Mouse (Mus musculus) frontal cortex, adult 2 months (tissue): ENCODE data around the gene Ldlrad3. TPM values are rescaled to one million over a fixed set of nuclear protein-coding genes. Genes with fewer than 3 reads are reported as not detected.

Experiments used
- DNase-seq, 2 experiments: peaks; one replicate each; pipeline ENCODE4 v3.0.0; 2022; ENCODE audit warnings: low spot score in 1 of 2; ENCODE audit errors: extremely low spot score in 1 of 2
- polyA plus RNA-seq: library from polyadenylated mRNA; depleted of rRNA; stranded (reverse); fragments of >200 nt; gene quantifications from 2 replicates; pipeline ENCODE4 v1.2.3, GENCODE M21; 2012

The Ldlrad3 gene
- polyA plus RNA-seq, 1 experiment, result 12.1 TPM

DNA sequence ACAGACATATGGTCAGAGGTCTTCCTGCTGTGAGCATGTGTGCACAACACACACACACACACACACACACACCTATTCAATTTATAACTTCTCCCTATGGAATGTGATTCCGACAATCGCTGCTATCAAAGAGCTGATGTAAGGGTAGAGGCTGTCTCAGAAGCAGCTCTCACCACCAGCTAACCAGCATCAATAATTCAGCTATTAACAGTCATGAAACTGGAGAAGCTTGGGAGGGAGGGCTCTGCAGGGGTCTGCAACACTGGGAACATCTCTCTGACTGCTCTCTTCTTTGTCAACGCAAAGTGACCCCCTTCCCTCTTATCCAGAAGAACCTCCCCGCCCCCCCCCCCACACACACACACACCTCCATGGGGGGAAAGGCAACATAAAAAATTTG lies 38.6 kb downstream of the Ldlrad3 start:
- no peak for DNase-seq

DNA sequence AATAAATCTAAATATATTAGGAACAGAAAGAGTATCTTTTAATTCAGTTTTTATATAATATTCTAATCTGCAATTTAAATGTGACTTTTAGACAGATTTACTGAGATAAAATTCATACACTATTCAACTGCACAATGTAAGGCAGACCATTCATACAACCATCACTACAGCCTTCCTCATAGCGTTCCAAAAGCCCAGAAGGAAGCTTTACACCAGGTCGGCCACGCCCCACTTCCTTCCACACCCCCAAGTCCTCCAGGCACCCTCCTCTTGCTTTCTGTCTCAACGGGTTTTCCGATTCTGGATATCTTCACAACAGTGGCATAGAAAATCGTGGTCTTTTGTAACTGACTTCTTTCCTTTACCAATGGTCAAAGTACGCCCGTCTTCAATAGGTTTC lies 39.8 kb downstream of the Ldlrad3 start:
- DNase-seq, result no peak

DNA sequence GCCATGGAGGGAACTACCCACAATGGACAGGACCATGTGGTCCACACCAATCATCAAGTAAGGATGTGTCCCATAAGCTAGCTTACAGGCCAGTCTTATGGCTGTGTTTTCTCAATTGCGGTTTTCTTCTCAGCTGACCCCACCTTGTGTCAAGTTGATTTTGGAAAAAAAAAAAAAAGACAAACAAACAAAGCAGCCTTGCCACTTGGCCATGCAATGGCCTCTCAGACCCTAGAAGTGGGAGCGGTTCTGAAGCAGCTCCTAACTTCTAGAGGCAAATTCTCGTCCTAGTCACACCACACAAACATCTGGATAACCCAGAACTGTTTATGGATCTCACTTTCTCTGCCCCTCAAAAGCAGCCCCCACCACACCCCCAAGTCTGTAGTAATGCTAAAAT lies 41.1 kb downstream of the Ldlrad3 start:
- no peak for DNase-seq

DNA sequence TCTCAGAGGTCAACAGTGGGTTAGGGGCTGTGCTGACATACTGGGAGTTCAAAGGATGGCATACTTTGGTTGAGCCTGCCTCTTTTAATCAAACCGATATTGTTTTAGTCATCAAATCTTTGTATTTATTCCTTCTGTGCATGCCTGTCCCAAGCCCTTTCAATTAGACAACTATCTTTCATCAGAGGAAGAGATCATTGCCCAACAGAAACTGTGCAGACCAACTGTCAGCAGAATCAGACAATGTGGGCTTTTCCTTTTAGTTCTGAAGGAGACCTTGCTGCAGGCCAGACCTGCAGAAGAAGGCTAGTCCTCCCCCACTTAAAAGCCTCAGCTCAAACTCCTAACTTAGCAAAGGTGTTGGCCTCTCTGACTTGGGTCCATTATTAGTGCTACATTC lies 41.9 kb downstream of the Ldlrad3 start:
- no peak for DNase-seq

DNA sequence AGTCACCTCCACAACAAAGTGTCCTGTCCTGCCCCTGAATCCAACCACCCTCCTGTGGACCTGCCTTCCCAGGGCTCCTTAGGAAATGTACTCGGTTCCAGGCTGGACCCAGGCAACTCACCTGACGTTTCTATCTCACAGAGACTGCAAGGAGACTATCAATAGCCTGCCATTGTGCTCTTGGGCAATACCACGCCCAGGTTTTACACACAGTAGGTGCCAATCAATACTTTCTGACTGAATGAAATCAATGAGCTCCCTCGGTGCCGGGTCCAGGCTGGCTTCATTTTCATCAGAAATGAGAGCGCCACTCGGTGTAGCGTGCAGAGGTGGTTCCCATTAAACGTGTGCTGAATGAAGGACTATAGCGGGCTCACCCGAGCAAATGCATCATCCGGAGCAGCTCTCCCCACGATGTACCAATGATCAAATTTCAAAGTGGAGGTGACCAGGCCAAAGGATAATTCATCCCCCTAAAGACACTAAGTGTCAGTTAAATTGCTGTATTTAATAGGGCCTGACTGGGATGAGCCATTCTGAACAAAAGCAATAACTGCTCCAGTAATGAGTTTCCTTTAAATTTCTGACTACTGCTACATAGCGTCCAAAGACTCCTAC lies 43.4 kb downstream of the Ldlrad3 start:
- no peak for DNase-seq

DNA sequence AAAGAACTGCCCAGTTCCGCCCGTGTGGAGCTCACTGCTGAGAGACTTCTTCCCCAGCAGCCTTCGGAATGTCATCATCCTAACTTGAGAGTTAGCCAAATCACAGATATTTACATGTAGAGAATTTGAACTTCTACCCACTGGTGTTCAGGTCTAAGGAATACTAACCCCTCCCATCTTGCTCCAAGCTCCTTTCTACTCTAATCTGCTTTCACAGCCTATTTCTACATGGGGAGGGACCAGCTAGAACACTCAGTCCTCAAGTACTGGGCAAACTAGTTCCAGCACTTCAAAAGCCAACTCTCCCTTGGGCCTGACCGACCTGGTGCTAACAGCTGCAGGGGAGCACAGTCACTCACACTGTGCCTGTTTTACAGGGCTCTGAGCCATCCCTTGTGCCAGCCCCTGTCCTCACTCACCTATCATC lies 44.0 kb downstream of the Ldlrad3 start:
- DNase-seq, result no peak

DNA sequence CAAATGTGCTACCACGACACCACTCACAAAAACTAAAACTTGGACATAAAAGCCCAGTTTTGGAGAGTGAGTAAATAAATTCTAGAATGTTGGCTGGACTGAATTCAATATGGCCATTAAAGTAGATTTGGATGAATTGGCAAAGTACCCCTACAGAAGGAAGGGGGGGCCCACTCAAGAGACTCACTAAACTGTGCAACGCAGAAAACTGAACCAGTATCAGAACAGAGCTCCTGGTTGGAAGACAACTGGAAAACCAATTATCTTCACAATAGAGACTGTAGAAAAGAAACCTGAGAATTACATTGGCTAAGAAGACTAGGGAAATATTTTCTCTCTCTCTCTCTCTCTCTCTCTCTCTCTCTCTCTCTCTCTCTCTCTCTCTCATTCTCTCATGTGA lies 45.0 kb downstream of the Ldlrad3 start:
- no peak for DNase-seq

DNA sequence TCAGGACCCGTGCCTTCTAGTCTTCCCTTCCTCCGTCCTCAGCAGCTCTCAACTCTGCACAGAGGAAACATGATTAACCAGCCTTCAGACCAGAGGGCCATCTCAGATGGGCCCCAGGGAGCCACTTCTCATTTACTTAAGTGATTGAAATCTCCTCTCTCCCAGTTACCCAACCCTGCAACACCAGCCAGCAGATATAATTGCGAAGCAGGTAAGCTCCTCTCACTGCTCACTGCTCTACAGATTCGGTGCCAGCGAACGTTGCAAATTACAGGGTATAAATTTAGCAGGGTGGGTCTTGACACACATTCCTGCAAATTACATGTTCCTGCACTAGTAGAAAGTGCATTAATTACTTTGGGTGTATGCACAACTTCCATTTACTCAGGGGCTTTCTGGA lies 48.3 kb downstream of the Ldlrad3 start:
- no peak for DNase-seq

DNA sequence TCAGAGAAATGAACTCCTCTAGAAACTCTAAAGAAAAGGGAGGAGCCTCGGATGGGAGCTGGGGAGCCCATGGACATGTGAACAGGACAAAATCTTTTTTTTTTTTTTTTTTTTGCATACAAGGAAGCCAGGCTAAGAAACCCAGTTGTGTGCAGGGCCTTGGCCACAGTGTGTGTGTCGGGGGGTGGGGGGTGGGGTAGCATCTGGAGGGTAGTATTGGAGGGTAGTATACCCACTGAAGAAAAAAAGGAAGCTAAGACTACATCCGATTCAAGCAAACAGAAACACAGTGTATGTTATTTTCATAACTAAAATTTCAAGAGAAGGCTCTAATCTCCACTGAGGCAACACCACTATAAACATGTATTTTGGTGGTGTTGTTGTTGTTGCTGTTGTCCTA lies 50.0 kb downstream of the Ldlrad3 start:
- no peak for DNase-seq

DNA sequence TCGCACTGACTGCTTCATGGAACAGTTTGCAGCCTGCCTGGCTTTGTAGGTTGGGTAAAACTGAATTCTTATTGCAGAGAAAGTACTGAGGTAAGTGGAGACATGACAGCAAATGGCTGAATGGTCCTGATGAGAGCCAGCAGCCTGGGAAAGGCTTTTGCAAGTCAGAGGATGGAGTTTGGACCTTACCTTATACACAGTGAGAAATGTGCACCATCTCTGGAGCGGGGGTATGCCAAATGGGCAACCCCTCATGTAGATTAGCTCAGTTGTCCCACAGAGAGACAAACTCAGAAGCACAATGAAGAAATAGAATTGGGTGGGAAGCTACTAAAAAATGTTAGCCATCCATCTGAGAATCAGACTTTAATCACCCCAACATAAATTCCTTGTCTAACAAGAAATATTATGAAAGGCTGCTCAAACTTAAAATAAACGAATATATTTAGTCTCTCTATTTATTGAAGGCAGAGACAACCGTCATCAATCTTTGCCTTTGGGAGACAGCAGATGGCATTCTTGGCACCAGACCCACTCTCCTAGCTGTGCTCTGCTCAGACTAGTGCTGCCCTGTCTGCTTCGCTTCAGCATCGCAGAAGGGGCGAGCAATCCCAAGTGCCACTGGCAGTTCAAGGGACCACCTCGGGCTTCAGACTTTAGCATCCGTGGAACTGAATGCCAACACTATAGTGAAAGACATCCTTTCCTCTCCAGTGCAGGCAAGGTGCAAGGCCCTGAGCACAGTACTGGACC lies 51.5 kb downstream of the Ldlrad3 start:
- peak; percentile 83 to 88 for DNase-seq

DNA sequence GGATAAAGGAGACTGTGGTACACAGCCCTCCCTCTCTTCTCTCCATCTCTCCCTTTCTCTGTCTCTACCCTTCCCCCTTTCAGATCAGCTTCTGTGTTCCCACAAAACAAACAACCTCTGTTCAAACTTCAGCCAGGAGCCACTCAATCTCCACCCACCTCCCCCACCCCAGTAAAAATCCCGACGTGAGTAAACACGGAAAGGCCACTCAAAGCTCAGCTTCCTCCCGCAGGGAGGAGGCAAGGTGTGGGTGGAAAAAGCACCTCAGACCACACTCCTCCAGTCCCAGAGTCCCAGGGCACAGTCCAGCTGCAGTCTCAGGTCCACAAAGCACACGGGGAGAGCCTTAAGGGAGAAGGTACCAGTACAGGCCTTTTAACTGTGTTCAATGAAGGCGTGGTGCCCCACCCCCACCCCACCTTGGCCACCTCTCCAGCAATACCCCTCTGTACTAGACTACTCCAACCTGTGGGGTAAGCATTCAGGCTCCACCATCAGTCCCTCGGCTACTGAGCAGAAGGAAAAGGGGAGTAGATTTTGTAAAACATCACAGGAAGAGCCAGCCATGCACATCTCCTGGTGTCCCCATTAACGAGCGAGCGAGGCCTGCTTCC lies 53.1 kb downstream of the Ldlrad3 start:
- no peak for DNase-seq

DNA sequence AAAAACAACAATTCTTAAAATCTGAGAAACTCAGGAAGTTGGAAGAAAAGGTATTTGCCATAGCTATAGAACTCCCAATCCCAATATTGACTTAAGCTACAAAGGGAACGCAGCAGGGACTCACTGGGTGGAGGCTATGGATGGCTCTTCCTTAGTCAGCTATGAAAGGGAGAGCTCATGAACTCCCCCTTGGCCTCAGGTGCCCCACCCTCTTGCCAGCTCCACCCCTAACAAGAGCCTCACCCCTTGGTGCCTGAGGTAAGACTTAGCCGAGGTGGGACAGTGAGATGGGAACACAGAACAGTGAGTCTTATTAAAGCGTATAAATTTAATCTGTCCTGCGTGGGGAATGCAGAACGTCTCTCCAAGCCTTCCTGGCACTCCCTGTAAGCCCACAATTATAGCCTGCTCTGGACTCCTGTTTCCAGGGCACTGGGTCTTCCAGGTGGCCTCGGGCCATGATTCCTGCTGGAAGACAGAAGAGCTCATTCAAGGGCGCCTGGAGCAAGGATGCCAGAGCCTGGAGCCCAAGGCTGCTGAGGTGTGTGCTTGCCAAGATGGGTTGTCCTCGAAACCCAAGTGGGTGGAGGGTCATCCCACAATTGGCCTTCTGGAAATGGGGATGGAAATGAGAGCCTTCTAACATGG lies 55.9 kb downstream of the Ldlrad3 start:
- peak; percentile 54 to 61 for DNase-seq

DNA sequence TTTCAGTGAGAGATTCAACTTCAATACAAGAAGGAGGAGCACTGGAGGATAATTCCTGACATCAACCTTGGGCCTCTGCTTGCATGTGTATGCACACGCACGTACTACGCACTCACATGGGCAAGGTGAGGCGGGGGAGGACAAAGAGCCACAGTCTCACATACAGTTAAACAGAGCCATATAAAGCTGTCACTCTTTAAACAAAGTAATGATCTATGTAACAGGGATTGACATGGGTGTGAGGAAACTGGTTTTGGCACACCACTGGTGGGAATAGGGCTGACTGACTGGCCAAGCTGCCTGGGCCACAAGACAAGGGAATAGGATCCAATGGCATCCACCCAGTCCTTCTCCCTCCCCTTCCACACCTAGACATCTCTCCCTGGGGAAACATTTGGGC lies 57.0 kb downstream of the Ldlrad3 start:
- no peak for DNase-seq

DNA sequence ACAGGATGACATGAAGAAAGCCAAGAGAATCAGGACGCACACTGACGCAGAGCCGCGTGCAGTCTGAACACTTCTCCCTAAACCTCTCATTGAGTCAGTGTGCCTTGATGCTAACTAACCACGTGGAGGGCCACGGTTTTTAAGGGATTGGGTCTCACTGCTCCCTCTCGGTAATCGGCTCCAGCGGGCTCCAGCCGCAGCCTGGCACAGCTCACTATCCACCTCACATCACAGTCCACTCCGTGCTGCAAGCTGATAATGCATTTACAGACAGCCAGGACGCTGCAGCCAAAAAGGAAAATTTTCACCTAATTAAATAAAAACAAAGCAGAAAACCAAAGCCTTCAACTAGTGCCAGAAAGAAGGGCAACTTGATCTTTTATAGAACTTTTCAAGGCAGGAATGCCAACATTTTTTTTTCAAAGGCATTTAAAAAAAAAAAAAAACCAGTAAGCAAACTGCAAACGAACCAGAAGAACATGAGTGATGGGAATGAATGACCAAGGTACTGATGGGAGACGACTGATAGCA lies 57.6 kb downstream of the Ldlrad3 start:
- DNase-seq, result no peak

DNA sequence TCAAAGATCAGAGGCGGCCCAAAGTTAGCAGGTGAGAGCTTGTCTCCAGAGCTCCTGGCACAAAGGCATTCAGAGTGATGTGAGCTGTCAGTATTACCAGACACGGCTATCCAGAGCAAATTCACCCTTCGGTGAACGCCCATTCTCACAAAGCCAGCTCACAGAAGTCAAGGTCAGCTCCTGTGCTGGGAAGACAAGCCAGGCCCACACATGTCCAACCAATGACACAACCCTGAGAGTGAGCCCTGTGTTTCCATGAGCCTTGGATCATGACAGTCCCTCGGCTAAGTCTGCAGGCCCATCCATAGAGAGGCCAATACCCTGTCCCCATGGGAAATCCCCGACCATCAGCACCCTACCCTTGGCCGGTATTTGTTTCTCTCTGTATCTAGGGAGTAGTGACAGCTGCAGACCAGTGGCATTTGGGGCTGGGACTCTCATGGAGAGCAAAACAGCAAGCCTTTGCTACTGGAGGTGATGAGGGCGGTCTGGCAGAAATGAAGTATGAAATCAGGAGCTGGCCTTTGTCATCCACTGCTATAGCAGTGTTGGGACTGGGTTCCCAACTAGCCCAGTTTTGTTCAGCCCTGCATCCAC lies 58.3 kb downstream of the Ldlrad3 start:
- DNase-seq, result no peak

DNA sequence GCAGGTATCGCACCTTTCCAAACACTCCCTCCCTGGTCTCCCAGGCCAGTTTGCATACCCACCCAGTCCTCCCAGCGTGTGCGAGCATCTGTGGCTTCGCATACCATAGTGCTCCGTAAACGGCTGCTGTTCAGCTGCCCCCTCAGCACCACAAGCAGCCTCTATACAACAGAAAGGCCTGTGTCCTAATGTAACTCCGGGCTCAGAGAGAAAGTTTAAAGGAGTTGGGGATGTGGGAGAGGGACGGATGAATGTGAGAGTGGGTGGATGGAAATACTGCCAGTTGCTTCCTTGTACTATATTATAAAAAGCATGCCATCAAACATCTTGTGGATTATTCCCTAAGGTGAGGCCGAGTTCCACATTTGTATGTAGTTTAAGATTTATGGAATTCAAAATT lies 59.0 kb downstream of the Ldlrad3 start:
- DNase-seq, result no peak

DNA sequence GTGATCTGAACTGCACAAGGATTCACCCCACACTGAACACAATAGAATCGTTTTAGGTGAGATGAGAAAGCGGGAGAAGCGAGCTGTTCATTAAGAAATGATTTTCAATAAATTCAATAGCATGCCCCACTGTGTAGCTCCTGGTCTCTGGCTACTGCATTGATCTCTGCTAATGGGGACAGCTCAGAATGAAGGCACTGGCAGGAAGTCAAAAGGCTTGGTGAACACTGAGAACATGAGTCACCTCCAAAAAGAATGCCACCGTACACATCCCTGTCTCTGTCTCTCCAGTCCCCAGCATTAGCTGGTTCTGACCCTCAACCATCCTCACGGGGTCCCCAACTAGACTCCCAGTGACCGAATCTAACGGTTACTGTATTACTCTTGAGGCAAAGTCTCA lies 60.1 kb downstream of the Ldlrad3 start:
- DNase-seq, result no peak

DNA sequence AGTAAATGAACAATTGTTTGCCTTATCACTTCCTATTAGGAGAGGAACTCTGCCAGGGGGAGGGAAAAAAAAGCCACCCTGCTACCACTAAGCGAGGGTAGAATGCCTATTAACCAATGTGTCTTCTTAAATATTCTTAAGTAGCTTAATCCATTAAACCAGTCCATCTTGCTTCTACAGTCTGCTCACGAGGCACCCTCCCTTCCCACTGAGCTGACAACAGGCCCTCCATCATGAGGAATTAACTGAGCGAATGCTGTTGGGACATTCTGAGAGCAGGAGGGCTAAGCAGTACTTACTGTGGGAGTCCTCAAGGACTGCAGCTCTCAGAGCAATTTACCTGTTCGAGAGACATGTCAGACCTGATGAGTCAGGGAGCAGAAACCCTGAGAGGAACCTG lies 61.1 kb downstream of the Ldlrad3 start:
- no peak for DNase-seq

DNA sequence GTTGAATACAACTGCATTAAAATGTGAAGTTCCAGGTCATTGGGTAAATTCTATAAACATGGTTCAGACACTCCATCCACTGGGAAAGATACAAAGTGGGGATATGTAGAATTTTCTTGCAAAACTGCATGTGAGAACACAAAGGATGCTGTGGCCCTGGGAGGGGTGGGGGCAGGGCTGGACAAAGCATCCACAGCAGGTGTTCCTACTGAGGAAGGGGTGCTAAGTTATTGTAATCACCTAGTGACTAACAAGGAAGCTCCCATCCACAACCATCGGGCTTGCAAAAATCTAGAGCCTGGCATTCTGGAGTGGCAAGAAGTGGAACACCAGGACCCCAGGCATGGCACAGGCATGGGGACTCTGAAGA lies 64.1 kb downstream of the Ldlrad3 start:
- DNase-seq, result no peak

DNA sequence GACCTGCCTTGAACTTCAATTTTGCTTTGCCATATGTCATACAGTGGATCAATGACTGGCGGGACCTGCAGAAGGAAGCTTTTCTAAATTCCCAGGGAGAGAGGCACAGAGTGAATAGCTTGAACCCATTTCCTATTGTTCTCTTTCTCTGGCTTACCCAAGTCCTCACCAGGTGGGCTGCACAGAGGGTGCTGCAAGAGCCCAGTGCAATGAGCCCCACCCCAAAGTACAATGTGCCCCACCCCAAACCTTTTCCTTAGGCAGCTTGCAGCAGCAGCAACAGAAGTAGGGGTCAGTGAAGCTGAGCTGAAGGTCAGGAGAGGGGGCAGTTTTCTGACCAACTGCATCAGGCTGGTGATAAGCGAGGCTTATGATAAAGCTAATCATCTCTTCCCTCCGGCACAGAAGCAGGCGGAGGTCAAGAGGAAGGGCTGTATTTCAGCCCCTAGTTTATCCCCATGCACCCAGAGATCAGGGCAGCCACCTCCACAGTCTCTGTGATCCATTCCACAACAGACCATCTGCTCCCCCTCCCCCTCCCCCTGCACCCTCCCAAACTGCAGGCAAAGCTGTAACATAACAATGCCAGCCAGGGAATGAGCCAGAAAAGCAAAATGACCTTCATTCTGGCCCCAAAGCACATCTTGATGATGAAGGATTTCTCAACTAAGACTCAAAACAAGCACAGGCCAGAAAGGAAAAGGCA lies 64.6 kb downstream of the Ldlrad3 start:
- no peak for DNase-seq
